Mouse (Mus musculus) adrenal gland, adult 8-10 months (tissue): ENCODE measurements around the gene Slc12a1. TPM values are rescaled to one million over a fixed set of nuclear protein-coding genes. Genes with fewer than 3 reads are reported as not detected.

Experiments
- DNase-seq: peaks from one replicate; pipeline ENCODE4 v3.0.0; 2022
- total RNA-seq, 4 experiments: library from RNA; stranded (reverse); gene quantifications; 2 replicates each; pipeline ENCODE4 v1.2.4; 2022

Slc12a1 gene
- total RNA-seq, 4 experiments from 2014 or later: not detected

GRCm38 (mm10) chr2:125211831-125212510, 59.7 kb downstream of the Slc12a1 start:
- DNase-seq: no peak

DNA sequence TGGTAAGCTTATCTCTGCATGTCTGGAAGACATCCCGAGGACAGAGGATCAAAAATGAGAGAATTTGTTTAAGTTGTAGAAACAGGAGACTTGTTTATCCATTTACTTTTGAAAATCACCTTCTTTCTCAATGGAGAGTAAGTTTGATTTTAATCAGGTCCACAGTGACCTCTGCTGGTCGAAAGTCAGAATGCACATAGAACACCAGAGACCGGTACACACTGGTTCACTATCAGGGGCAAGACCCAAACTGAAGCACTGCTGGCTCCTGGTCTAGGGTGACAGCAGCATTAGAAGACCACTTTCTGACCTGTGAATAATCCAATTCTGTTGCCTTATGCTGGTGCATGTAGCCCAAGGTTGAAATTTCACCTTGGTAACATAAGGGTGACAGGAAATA, 62.3 kb downstream of the Slc12a1 start:
- peak; percentile 10 for DNase-seq

GRCm38 (mm10) chr2:125217286-125217685, 65.0 kb downstream of the Slc12a1 start:
- DNase-seq: no peak

- no peak for DNase-seq
These were observed 66.3 kb downstream of the Slc12a1 start for GRCm38 (mm10) chr2:125218566-125218965.

DNA sequence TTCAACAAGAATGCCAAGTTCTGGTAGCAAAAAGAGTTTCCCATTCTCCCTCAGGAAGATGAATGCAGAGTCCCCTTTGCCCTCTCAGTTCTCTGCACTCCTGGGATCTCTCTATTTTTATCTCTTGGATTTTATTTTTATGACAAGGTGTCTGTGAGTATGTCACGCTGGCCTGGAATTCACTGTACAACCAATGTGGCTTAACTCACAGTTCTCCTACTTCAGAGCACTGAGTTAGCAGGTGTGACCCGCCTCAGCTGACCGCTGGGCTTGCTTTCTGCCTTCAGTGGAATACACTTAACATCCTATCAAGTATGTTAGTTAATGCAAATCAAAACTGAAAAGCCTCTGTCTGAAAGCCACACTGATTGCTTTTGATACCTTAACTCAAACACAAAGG, 67.0 kb downstream of the Slc12a1 start:
- no peak for DNase-seq

GRCm38 (mm10) chr2:125221673-125222072, 69.4 kb downstream of the Slc12a1 start:
- DNase-seq: no peak

DNA sequence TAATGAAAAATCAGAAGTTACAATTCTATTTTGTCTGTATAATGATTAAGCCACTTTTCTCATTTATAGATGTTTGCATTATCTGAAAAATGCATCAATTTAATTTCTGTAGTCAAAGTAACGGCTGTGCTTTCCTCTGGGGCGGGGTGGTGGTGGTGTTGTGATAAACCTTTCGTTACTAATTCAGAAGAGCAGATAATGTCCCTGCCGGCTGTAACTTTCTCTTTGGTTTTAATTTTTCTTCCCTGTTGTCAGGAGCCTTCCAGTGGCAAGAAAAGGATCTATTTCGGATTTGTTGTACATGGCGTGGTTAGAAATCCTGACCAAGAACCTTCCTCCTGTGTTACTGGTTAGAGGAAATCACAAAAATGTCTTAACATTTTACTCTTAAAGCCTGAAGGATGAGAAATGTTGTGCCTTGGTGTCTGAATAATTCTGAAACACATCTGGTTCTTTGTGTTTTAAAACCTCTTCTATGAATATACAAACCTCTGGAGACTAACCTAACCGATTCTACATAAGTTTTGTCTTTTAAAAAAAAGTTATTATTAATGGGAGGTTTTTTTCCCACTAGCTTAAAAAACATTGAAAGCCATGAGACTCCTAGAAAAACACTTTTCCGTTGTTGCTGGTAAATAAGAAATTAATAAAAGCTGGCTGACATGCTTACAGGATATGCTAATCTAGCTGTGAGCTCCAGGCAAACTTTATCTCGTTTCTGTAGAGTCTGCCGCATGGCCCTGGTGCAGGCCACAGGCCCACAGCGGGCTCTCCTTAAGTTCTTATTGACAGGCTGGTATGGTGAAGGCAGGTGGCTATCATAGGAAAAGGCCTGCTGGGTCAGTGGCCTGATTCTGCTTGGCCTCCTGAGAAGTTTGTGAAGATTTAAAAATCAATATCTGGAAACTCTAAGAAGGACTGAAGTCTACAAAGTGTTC, 76.4 kb downstream of the Slc12a1 start:
- no peak for DNase-seq

DNA sequence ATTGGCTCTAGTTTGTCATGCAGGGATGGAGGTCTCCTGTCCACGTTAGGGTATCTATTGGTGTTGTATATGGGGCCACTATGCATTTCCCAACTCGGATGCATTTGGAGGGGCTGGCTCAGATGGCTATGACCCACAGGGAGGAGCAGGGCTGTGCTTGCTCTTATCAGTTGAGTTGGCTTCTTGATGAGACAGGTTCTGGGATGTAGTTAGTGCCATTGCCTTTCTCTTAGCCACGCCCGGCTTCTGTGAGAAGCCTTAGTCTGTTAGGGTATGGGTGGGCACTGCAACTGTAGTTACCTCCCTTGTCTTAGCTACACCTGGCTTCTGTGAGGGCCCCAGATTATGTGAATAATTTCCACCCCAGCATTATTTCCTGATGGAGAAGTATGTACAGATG, 79.9 kb downstream of the Slc12a1 start:
- no peak for DNase-seq

GRCm38 (mm10) chr2:125233537-125233936, 81.2 kb downstream of the Slc12a1 start:
- no peak for DNase-seq

DNA sequence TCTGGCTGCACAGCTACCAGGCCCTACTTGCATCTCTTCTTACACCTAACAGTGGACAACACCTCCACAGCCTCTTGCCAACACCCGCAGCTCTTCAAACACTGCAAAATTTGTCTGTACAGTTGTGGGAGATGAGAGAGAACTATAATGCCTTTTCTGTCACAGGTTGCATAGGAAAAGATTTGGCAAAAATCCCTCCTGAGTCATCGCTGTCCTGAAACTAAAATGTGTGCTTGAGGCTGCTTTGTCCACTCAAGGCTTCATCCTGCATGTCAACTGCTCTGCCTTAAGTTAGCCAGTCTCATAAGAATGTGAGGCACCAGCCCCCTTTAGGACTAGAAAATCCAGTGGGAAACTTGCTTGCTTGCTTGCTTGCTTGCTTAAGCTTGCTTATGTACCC, 81.7 kb downstream of the Slc12a1 start:
- no peak for DNase-seq

- DNase-seq: no peak
These were observed 93.4 kb downstream of the Slc12a1 start for GRCm38 (mm10) chr2:125245545-125246285.

GRCm38 (mm10) chr2:125246669-125247068, 94.4 kb downstream of the Slc12a1 start:
- DNase-seq: no peak

GRCm38 (mm10) chr2:125247108-125247961, 95.0 kb downstream of the Slc12a1 start, which contains the start of gene Dut:
Gene Dut (plus strand): TSS chr2:125247190.
- DNase-seq: peak; percentile 92

GRCm38 (mm10) chr2:125247962-125248235, 95.6 kb downstream of the Slc12a1 start:
- no peak for DNase-seq

DNA sequence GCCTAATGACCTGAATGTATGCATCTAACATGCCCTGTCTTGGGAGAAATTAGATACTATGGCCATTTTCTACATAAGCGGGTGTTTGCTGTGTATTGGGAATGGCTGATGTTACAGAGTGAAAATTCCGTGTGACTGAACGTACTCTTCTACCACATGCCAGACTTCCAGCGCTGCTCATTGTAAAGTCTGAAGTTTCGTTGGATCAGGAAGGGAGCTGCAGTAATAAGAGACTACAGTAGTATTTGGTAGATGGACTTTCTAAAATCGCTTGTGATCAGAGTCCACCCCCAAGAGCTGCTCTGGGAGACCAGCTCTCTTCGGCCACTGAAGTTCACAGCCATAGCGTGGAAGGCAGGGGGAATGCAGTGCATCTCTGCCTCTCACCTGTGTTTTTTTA, 96.0 kb downstream of the Slc12a1 start:
- DNase-seq: no peak

DNA sequence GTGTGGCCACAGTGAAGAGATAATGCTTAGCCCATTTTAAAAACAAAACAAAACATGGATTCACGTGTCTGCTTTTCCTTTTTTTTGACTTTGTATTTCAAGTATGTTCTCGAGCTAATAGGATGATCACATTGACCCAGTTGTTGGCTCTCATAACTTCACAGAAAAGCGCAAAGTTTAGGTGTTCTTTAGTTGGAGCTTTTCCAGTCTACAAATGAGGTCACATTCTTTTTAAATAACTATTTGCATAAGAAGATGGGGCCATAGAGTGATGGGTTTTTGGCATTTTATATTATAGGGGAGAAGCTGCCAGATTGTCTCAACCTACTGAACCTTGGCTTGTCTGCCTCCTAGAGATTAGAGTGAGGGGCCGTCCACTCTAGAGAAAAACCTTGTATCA, 97.0 kb downstream of the Slc12a1 start:
- DNase-seq: no peak

DNA sequence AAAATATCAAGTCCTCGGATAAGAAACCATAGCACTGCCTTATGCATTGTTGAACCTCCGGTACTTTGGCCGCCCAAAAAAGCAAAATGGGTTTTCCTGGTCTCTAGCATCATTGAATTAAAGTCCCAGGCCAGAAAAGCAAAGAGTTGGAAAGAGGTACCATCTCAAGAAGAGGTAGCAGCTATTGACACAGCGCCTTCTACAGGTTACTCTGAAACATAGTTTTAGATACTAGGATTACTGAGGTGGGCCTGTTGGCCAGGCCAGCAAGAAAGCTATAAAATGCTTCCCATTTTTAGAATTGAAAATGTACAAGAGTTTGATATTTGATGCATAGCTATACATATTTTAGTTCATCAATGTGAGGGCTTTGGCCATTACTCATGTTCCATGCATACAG, 97.6 kb downstream of the Slc12a1 start:
- no peak for DNase-seq

DNA sequence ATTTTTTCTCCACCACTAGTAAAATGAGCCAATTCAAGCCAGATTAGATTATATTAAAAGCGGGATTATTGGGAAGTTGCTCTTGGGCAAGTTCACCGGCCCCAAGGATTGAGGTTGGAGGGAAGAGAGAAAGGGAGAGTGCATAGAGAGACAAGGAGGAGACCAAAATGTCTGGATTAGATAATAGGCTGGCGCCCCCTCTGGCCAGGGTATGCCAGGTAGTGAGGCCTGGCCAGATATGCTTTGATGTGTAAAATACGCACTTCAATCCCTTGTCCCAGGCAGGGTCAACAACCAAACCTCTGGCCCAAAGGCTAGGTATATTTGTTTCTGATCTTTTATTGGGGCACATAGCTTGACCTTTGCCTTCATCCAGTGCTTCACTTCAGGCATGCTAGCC, 99.5 kb downstream of the Slc12a1 start:
- no peak for DNase-seq

DNA sequence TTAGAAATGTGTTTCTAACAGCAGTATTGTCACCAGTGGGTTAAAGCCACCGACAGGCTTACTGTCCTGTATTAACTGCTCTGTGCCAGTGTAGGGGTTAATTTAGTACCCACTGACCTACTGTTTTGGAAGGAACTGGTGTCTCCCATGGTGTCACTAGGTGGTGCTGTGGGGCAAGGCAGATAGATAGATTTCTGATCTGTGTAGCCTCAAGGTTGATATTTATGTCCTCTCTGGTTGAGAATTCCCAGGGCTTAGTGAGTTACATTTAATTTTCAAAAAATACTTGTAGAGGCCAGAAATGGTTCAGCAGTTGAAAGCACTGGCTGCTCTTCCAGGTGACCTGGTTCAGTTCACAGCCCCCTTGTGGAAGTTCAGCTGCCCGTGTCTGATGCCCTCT, 100.0 kb downstream of the Slc12a1 start:
- DNase-seq: no peak

DNA sequence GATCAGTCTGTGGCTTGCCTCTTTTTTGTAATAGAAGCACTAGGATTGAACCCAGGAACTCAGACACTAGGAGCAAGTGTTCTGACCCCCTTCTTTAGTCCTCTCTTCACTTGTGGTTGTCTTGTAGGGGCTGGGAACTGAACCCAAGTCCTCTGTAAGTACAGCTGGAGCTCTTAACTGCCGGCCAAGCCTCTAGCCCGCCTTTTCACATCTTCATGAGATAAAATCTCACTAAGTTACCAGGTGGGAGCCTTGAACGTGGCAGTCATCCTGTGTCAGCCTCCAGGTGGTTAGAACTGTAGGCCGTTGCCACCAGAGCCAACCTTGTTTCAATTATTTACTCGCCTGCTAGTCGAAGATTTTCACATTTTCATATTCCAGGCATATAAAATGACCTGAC, 101.4 kb downstream of the Slc12a1 start:
- DNase-seq: no peak

- DNase-seq: no peak
These were observed 102.3 kb downstream of the Slc12a1 start for GRCm38 (mm10) chr2:125254630-125255029.

GRCm38 (mm10) chr2:125255886-125256285, 103.6 kb downstream of the Slc12a1 start:
- no peak for DNase-seq
